17 mouse cellular contexts compared by ENCODE assay signal in the genomic region with DNA sequence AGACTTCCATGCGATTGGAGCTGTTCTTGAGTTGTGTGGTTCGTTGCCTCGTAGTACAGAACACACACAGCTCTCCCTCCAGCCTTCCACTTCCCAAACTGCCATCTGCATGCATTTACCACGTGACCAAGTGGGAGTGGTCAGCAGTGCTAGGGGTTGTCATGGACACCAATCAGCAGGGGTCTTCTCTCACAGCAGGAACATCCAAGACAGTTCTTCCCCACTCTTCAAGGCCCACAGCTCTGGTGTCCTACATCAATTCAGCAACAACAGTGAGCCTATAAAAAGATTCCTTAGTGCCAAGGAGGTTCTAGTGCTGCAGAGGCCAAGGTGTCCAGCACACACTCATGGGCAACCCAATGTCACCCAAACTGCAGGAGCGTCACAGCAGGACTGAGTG. TPM values are rescaled to one million over a fixed set of nuclear protein-coding genes. Genes with fewer than 3 reads are reported as not detected.
A peak's percentile ranks its signal among the peaks of the same experiment; 100 is the strongest.
DNase-seq lines count a peak whose midpoint lies in the region; ATAC-seq and TF ChIP-seq lines count a peak whose summit lies in the region.
"Had no signal": no experiment of that assay in that cellular context is flagged by ENCODE, and none has a peak within 500 bp of the region (broad histone marks: within the 10 kb centered on the region; RNA-seq: fewer than 3 reads in every experiment).

No protein-coding gene starts in this region.

- no peak overlapping the region for H3K27ac ChIP-seq in embryonic facial prominence, embryonic 11.5 days (replicated peaks; ENCODE audit: low read depth, low read length)
- H3K27ac ChIP-seq in embryonic facial prominence, embryonic 10.5 days (replicated peaks): no peak overlapping the region
- H3K27ac ChIP-seq in forebrain, embryonic 13.5 days: no peak overlapping the region
- H3K27ac ChIP-seq in midbrain, postnatal 0 days (ENCODE audit: low read depth, low read length): no peak overlapping the region
- H3K27ac ChIP-seq in liver, embryonic 12.5 days: no peak overlapping the region
- H3K27ac ChIP-seq in kidney, embryonic 14.5 days (ENCODE audit: low read depth, low read length): no peak overlapping the region
- H3K27ac ChIP-seq: embryonic facial prominence, embryonic 12.5 days; intestine, embryonic 15.5 days; liver, embryonic 13.5 days had no signal

- no peak for DNase-seq in embryonic facial prominence, embryonic 11.5 days (ENCODE audit: low spot score)
- DNase-seq in embryonic facial prominence, embryonic 10.5 days (ENCODE audit: low spot score): no peak
- DNase-seq in ES-CJ7 (ENCODE audit: low read depth, low spot score): peak; percentile 77
- DNase-seq in midbrain, postnatal 0 days (ENCODE audit: low spot score): peak; percentile 37
- no peak for DNase-seq in urinary bladder, postnatal 36 days (ENCODE audit: low spot score in 2 of 2)
- DNase-seq: cerebellum, adult 18-20 months; liver, embryonic 13.5 days; lung, postnatal 10 days; spleen, adult 18-20 months had no signal

- WGBS in embryonic facial prominence, embryonic 11.5 days: 58% methylated on average over 5 of the region's 5 CpGs
- 67% methylated on average over 5 of the region's 5 CpGs for WGBS in embryonic facial prominence, embryonic 10.5 days
- 59% methylated on average over 5 of the region's 5 CpGs for WGBS in forebrain, embryonic 13.5 days
- 54% methylated on average over 5 of the region's 5 CpGs for WGBS in midbrain, postnatal 0 days
- WGBS in liver, embryonic 12.5 days (ENCODE audit: insufficient replicate concordance): 63% methylated on average over 5 of the region's 5 CpGs
- WGBS in kidney, embryonic 14.5 days: 77% methylated on average over 5 of the region's 5 CpGs

- no peaks in the 10 kb centered on the region for H3K9me3 ChIP-seq in embryonic facial prominence, embryonic 11.5 days (replicated peaks; ENCODE audit: control insufficient read depth, low read length)
- no peaks in the 10 kb centered on the region for H3K9me3 ChIP-seq in embryonic facial prominence, embryonic 10.5 days
- H3K9me3 ChIP-seq in forebrain, embryonic 13.5 days (replicated peaks): no peaks in the 10 kb centered on the region
- no peaks in the 10 kb centered on the region for H3K9me3 ChIP-seq in midbrain, postnatal 0 days (ENCODE audit: low read length)
- H3K9me3 ChIP-seq in liver, embryonic 12.5 days (replicated peaks): no peaks in the 10 kb centered on the region
- no peaks in the 10 kb centered on the region for H3K9me3 ChIP-seq in kidney, embryonic 14.5 days (ENCODE audit: control insufficient read depth, low read length)
- H3K9me3 ChIP-seq: embryonic facial prominence, embryonic 12.5 days; intestine, embryonic 15.5 days; liver, embryonic 13.5 days had no signal

- H3K36me3 ChIP-seq in embryonic facial prominence, embryonic 11.5 days (replicated peaks; ENCODE audit: control insufficient read depth, insufficient read depth, low read depth, low read length): peaks cover 9% of the 10 kb centered on the region; the same call in 1 of the 2 replicates
- H3K36me3 ChIP-seq in embryonic facial prominence, embryonic 10.5 days (replicated peaks): peaks cover 87% of the 10 kb centered on the region
- peaks cover 60% of the 10 kb centered on the region for H3K36me3 ChIP-seq in forebrain, embryonic 13.5 days (ENCODE audit: poor library complexity, severe bottlenecking)
- peaks cover 37% of the 10 kb centered on the region for H3K36me3 ChIP-seq in midbrain, postnatal 0 days (ENCODE audit: insufficient read depth, low read length)
- peaks cover 74% of the 10 kb centered on the region for H3K36me3 ChIP-seq in liver, embryonic 12.5 days
- H3K36me3 ChIP-seq in kidney, embryonic 14.5 days (ENCODE audit: control insufficient read depth, insufficient read depth, low read length): peaks cover 56% of the 10 kb centered on the region

- ATAC-seq in embryonic facial prominence, embryonic 11.5 days (replicated peaks; ENCODE audit: insufficient number of reproducible peaks, low FRiP score, low TSS enrichment, low read depth): 0 out of 2 replicates have a peak, but pooled peaks have one; percentile 14
- ATAC-seq in forebrain, embryonic 13.5 days: peak; percentile 54; the same call in 1 of the 2 replicates
- no peak for ATAC-seq in midbrain, postnatal 0 days (ENCODE audit: low FRiP score)
- ATAC-seq in liver, embryonic 12.5 days: no peak
- ATAC-seq in kidney, embryonic 14.5 days (ENCODE audit: low FRiP score, low TSS enrichment): no peak
- ATAC-seq: activated CD4-positive, CD25-positive, alpha-beta regulatory T cell, adult 4 months; intestine, embryonic 15.5 days had no signal

- H3K9ac ChIP-seq in embryonic facial prominence, embryonic 11.5 days (replicated peaks; ENCODE audit: low read length): no peak overlapping the region
- H3K9ac ChIP-seq in forebrain, embryonic 13.5 days: no peak overlapping the region
- no peak overlapping the region for H3K9ac ChIP-seq in midbrain, postnatal 0 days (replicated peaks; ENCODE audit: low read length, poor library complexity, severe bottlenecking)
- H3K9ac ChIP-seq in liver, embryonic 12.5 days: no peak overlapping the region
- no peak overlapping the region for H3K9ac ChIP-seq in kidney, embryonic 14.5 days (ENCODE audit: low read depth, low read length)
- H3K9ac ChIP-seq: embryonic facial prominence, embryonic 12.5 days; intestine, embryonic 15.5 days; liver, embryonic 13.5 days had no signal

- no peak overlapping the region for H3K4me3 ChIP-seq in embryonic facial prominence, embryonic 11.5 days (ENCODE audit: low read depth, low read length)
- H3K4me3 ChIP-seq in embryonic facial prominence, embryonic 10.5 days: no peak overlapping the region
- H3K4me3 ChIP-seq in forebrain, embryonic 13.5 days: no peak overlapping the region
- no peak overlapping the region for H3K4me3 ChIP-seq in midbrain, postnatal 0 days (ENCODE audit: low read depth, low read length)
- H3K4me3 ChIP-seq in liver, embryonic 12.5 days: no peak overlapping the region
- H3K4me3 ChIP-seq in kidney, embryonic 14.5 days (ENCODE audit: low read length): no peak overlapping the region
- H3K4me3 ChIP-seq: embryonic facial prominence, embryonic 12.5 days; intestine, embryonic 15.5 days; liver, embryonic 13.5 days had no signal

- H3K27me3 ChIP-seq in embryonic facial prominence, embryonic 11.5 days (ENCODE audit: control insufficient read depth, insufficient read depth, low read length): no peaks in the 10 kb centered on the region
- H3K27me3 ChIP-seq in embryonic facial prominence, embryonic 10.5 days (replicated peaks; ENCODE audit: low read depth, poor library complexity, severe bottlenecking): no peaks in the 10 kb centered on the region
- H3K27me3 ChIP-seq in forebrain, embryonic 13.5 days: no peaks in the 10 kb centered on the region
- H3K27me3 ChIP-seq in midbrain, postnatal 0 days (ENCODE audit: insufficient read depth, low read length): no peaks in the 10 kb centered on the region
- H3K27me3 ChIP-seq in liver, embryonic 12.5 days (replicated peaks): no peaks in the 10 kb centered on the region
- H3K27me3 ChIP-seq in kidney, embryonic 14.5 days (ENCODE audit: control insufficient read depth, insufficient read depth, low read length): no peaks in the 10 kb centered on the region
- H3K27me3 ChIP-seq: embryonic facial prominence, embryonic 12.5 days; intestine, embryonic 15.5 days; liver, embryonic 13.5 days had no signal

- no peaks in the 10 kb centered on the region for H3K4me1 ChIP-seq in embryonic facial prominence, embryonic 11.5 days (ENCODE audit: control insufficient read depth, insufficient read depth, low read length)
- H3K4me1 ChIP-seq in embryonic facial prominence, embryonic 10.5 days: peaks cover 9% of the 10 kb centered on the region
- H3K4me1 ChIP-seq in forebrain, embryonic 13.5 days: peaks cover 27% of the 10 kb centered on the region
- H3K4me1 ChIP-seq in midbrain, postnatal 0 days (ENCODE audit: insufficient read depth, low read length): no peaks in the 10 kb centered on the region
- H3K4me1 ChIP-seq in liver, embryonic 12.5 days: peaks cover 10% of the 10 kb centered on the region
- H3K4me1 ChIP-seq in kidney, embryonic 14.5 days (ENCODE audit: control insufficient read depth, insufficient read depth, low read length): 0 out of 2 replicates have a peak, but pooled peaks cover 5% of the 10 kb centered on the region
- H3K4me1 ChIP-seq: embryonic facial prominence, embryonic 12.5 days; intestine, embryonic 15.5 days had no signal

- no peak for TF ChIP-seq CTCF in midbrain, postnatal 0 days (IDR thresholded peaks at IDR 0.05)

- H3K4me2 ChIP-seq in embryonic facial prominence, embryonic 11.5 days (ENCODE audit: low read depth, low read length): no peak overlapping the region
- H3K4me2 ChIP-seq in forebrain, embryonic 13.5 days: no peak overlapping the region
- H3K4me2 ChIP-seq in midbrain, postnatal 0 days (ENCODE audit: low read depth, low read length, poor library complexity, severe bottlenecking): no peak overlapping the region
- no peak overlapping the region for H3K4me2 ChIP-seq in liver, embryonic 12.5 days
- no peak overlapping the region for H3K4me2 ChIP-seq in kidney, embryonic 14.5 days (replicated peaks; ENCODE audit: low read depth, low read length)
- H3K4me2 ChIP-seq: embryonic facial prominence, embryonic 12.5 days; intestine, embryonic 15.5 days; liver, embryonic 13.5 days had no signal

RNA-seq across cellular contexts. Expression of a gene that starts 26.8 kb away (rescaled TPM):
- 0.36 and 0.62 TPM in 2 replicates for polyA plus RNA-seq in embryonic facial prominence, embryonic 11.5 days (2014; fragmentation: Nextera tagmentation; extraction: Ambion mirVana)
- 0.36 and 0.63 TPM in 2 replicates for polyA plus RNA-seq in embryonic facial prominence, embryonic 10.5 days (2016; fragmentation: Nextera tagmentation; extraction: Ambion mirVana)
- 0.49 TPM in 2 replicates for polyA plus RNA-seq in forebrain, embryonic 13.5 days (2015; fragmentation: Nextera tagmentation; extraction: Ambion mirVana)
- 2.7 and 3.4 TPM in 2 replicates for total RNA-seq in midbrain, postnatal 0 days (2014; rRNA removed)
- polyA plus RNA-seq in midbrain, postnatal 0 days (2015; fragmentation: Nextera tagmentation; extraction: Ambion mirVana): 2.4 and 2.8 TPM in 2 replicates
- 0.08 and 0.16 TPM in 2 replicates for polyA plus RNA-seq in liver, embryonic 12.5 days (2016; fragmentation: Nextera tagmentation; extraction: Ambion mirVana)
- polyA plus RNA-seq in kidney, embryonic 14.5 days (2014; fragmentation: Nextera tagmentation; extraction: Ambion mirVana): 0.22 and 0.51 TPM in 2 replicates
- total RNA-seq: monocyte, adult 5-6 weeks had no signal
- polyA plus RNA-seq: activated CD4-positive, CD25-positive, alpha-beta regulatory T cell, adult 4 months; testis, adult 2 months had no signal

Comparison
In these comparisons a context has a peak if more than half of its experiments do, and no peak if none do; other contexts are left out.
1. ATAC-seq: peak in embryonic facial prominence, embryonic 11.5 days (single experiment) and forebrain, embryonic 13.5 days (single experiment); none in midbrain, postnatal 0 days (single experiment), liver, embryonic 12.5 days (single experiment) and kidney, embryonic 14.5 days (single experiment).
2. DNase-seq: peak in ES-CJ7 (single experiment) and midbrain, postnatal 0 days (single experiment); none in embryonic facial prominence, embryonic 11.5 days (single experiment), embryonic facial prominence, embryonic 10.5 days (single experiment) and urinary bladder, postnatal 36 days (0 of 2).